Mouse (Mus musculus) hindbrain, embryonic 16.5 days (tissue): Measurements from ENCODE around the gene Nacc2. TPM values are rescaled to one million over a fixed set of nuclear protein-coding genes. Genes with fewer than 3 reads are reported as not detected.

ENCODE experiments used
- ATAC-seq: fragments of 200-750 bp; cut with Nextera tagmentation; 2 replicates; pipeline ENCODE4 v1.8.0; 2017; ENCODE audit warnings: moderate TSS enrichment, moderate library complexity
- H3K27ac ChIP-seq: fragments of 300-500 bp; sonication (generic); 2 replicates; pipeline ENCODE4 v1.5.1; 2014; ENCODE audit warnings: low read depth, mild to moderate bottlenecking, control low read depth, low read length, moderate library complexity
- H3K27me3 ChIP-seq: fragments of 300-500 bp; sonication (generic); replicated peaks from 2 replicates; pipeline ENCODE4 v1.6.1; 2014; ENCODE audit warnings: low read length; ENCODE audit not compliant: control insufficient read depth, insufficient read depth
- H3K36me3 ChIP-seq: fragments of 300-500 bp; sonication (generic); 2 replicates; pipeline ENCODE4 v1.6.1; 2014; ENCODE audit warnings: mild to moderate bottlenecking, low read length, moderate library complexity, mixed read lengths; ENCODE audit not compliant: control insufficient read depth, insufficient read depth
- H3K4me1 ChIP-seq: fragments of 300-500 bp; sonication (generic); 2 replicates; pipeline ENCODE4 v1.6.1; 2014; ENCODE audit warnings: low read depth, low read length; ENCODE audit not compliant: control insufficient read depth, insufficient read depth
- H3K4me2 ChIP-seq: fragments of 300-500 bp; sonication (generic); 2 replicates; pipeline ENCODE4 v1.6.1; 2014; ENCODE audit warnings: mild to moderate bottlenecking, low read length, control low read depth, moderate library complexity
- H3K4me3 ChIP-seq: fragments of 300-500 bp; sonication (generic); 2 replicates; pipeline ENCODE4 v1.5.1; 2014; ENCODE audit warnings: mild to moderate bottlenecking, low read length, control low read depth, moderate library complexity
- H3K9ac ChIP-seq: fragments of 300-500 bp; sonication (generic); 2 replicates; pipeline ENCODE4 v1.6.1; 2014; ENCODE audit warnings: low read depth, mild to moderate bottlenecking, control low read depth, low read length, moderate library complexity
- H3K9me3 ChIP-seq: fragments of 300-500 bp; sonication (generic); 2 replicates; pipeline ENCODE4 v1.6.1; 2014; ENCODE audit warnings: mild to moderate bottlenecking, low read length, moderate library complexity; ENCODE audit not compliant: control insufficient read depth
- WGBS: fragments of 180-500 bp; shearing (Covaris S2); extraction: QIAGEN DNeasy Blood & Tissue Kit; methylation state at CpG from one replicate; pipeline ENCODE4 v1.1.7; 2014; 5-methylcytosine and 5-hydroxymethylcytosine counted together
- polyA plus RNA-seq: library from polyadenylated mRNA; unstranded; fragments of >200 nt; fragmentation: Nextera tagmentation; extraction: Ambion mirVana; gene quantifications from 2 replicates; pipeline ENCODE4 v1.2.1, GENCODE M21; 2015

Nacc2 gene
- polyA plus RNA-seq, 1 experiment from 2014 or later: 24.5 TPM

DNA sequence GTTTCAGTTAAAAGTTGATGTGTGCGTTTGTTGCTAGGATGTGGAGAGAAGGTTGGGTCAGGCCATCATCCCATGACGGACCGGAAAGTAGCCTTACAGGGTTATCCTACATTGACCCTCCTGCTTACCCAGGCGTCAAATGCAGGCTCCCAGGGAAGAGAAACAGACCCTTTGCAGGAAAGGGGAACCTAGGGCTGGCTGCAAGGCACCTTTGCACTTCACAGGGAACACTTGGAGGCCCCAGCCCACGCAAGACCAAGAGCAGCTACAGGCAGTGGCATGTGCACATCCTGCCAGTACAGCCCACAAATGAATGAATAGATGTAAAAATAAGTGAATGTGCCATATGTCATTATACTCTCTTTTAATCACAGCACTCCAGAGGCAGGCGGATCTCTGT lies 17.9 kb upstream of the Nacc2 start:
- 12% methylated on average over 6 of the region's 6 CpGs for WGBS
- H3K9ac ChIP-seq: peak overlapping the region; percentile 94
- H3K9me3 ChIP-seq: no peaks in the 10 kb centered on the region
- no peaks in the 10 kb centered on the region for H3K27me3 ChIP-seq
- H3K4me1 ChIP-seq: peaks cover 12% of the 10 kb centered on the region
- H3K4me2 ChIP-seq: peak overlapping the region; percentile 87
- no peak for ATAC-seq
- H3K4me3 ChIP-seq: peak overlapping the region; percentile 87
- peak overlapping the region; percentile 98 for H3K27ac ChIP-seq
- peaks cover 3% of the 10 kb centered on the region; the same call in 1 of the 2 replicates for H3K36me3 ChIP-seq

DNA sequence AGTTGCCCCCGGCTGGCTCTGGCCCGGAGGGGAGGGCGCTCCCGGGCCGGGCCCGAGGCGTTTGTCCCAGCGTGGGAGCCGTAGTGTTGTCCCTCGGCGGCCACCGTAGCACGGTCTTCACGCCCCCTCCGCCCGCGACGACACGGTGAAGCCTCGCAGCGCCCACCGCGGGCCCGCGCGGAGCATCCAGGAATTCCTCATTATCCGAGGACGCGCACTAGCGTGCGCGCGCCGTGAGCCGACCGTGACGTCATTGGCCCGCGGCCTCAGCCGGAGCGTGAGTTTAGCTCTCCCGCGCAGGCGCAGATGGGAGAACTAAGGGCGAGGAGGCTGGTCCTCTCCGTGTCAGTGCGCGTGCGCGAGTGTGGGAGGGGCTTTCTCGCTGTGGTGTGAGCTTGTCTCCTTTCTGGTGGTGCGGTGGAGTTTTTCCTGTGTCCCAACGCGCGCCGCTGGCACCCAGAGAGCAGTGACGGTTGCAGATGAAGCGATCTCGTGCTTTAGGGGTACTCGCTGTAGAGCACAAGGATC lies 17.3 kb upstream of the Nacc2 start:
- Histone ChIP-seq H3K27ac (peak overlapping the region; percentile 98), H3K4me1 (peaks cover 12% of the 10 kb centered on the region), H3K9me3 (no peaks in the 10 kb centered on the region), H3K4me3 (peak overlapping the region; percentile 87), H3K9ac (peak overlapping the region; percentile 94), H3K4me2 (peak overlapping the region; percentile 87), H3K36me3 (peaks cover 3% of the 10 kb centered on the region; the same call in 1 of the 2 replicates), H3K27me3 (no peaks in the 10 kb centered on the region)
- under 1% methylated on average over 53 of the region's 60 CpGs for WGBS
- ATAC-seq: peak; percentile 89

DNA sequence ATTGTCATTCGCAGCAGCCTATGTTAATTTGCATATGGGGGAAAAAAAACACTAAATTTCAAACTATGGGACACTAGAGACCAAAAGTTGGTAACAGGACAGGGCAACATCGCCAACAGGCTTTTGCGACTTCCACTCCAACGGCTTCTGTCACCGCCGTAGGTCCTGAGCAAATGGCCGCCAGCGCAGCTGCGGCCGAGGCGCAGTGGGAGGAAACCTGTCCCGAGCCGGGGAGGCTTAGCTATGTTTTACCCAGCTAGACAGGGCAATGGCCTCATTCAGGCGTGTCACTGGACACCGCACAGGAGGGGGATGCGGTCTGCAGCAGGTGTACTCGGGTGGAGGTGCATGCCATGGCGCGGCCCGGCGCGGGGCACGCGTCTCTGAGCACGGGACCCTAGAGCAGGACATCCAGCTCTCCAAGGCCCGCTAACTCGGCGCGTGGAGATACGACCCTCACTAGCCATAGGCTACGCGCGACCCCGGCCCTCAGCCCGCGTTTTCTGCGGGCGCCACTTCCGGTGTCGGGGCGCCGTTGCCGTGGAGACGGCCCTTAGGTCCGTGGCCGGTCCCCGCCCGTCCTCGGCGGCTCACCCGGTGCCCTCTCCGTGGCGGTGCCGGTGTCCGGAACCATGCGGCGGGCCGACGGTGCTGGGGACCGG lies 16.7 kb upstream of the Nacc2 start:
- peaks cover 3% of the 10 kb centered on the region; the same call in 1 of the 2 replicates for H3K36me3 ChIP-seq

DNA sequence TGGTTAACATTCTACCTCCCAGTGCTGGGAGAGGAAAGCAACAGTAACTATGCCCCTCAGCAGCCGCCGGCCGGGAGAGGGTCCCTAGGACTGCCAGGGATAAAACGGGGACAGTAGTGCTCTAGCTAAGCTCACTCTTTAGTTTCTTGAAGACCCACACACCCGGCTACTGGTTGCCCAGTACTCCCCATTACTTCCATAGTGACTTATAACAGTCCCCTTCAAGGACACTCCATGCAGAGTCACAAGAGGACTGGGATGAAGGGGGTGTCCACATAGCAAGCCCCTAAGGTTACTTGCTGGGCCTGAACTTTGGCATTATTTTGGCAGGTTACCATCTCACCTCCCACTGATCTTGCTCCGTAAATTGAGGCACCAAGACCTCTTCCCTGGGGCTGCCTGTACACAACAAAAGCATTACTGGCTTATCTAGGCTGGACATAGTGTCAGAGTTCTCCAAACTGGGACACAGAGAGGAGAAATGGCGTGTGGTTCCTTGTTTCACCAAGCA lies 16.1 kb upstream of the Nacc2 start:
- WGBS: 59% methylated on average over 7 of the region's 7 CpGs
- H3K4me1 ChIP-seq: peaks cover 12% of the 10 kb centered on the region
- H3K27me3 ChIP-seq: no peaks in the 10 kb centered on the region
- H3K9me3 ChIP-seq: no peaks in the 10 kb centered on the region
- peak overlapping the region; percentile 98 for H3K27ac ChIP-seq
- ATAC-seq: no peak
- H3K36me3 ChIP-seq: peaks cover 3% of the 10 kb centered on the region; the same call in 1 of the 2 replicates
- H3K4me3 ChIP-seq: peak overlapping the region; percentile 87
- H3K9ac ChIP-seq: peak overlapping the region; percentile 94
- peak overlapping the region; percentile 87 for H3K4me2 ChIP-seq

More for the DNA sequence above, 16.7 kb upstream of the Nacc2 start:
- Histone ChIP-seq H3K4me2 (peak overlapping the region; percentile 87), H3K9ac (peak overlapping the region; percentile 94), H3K4me3 (peak overlapping the region; percentile 87), H3K27ac (peak overlapping the region; percentile 98), H3K9me3 (no peaks in the 10 kb centered on the region), H3K4me1 (peaks cover 12% of the 10 kb centered on the region), H3K27me3 (no peaks in the 10 kb centered on the region)
- WGBS: under 1% methylated on average over 47 of the region's 60 CpGs
- ATAC-seq: peak; percentile 68

DNA sequence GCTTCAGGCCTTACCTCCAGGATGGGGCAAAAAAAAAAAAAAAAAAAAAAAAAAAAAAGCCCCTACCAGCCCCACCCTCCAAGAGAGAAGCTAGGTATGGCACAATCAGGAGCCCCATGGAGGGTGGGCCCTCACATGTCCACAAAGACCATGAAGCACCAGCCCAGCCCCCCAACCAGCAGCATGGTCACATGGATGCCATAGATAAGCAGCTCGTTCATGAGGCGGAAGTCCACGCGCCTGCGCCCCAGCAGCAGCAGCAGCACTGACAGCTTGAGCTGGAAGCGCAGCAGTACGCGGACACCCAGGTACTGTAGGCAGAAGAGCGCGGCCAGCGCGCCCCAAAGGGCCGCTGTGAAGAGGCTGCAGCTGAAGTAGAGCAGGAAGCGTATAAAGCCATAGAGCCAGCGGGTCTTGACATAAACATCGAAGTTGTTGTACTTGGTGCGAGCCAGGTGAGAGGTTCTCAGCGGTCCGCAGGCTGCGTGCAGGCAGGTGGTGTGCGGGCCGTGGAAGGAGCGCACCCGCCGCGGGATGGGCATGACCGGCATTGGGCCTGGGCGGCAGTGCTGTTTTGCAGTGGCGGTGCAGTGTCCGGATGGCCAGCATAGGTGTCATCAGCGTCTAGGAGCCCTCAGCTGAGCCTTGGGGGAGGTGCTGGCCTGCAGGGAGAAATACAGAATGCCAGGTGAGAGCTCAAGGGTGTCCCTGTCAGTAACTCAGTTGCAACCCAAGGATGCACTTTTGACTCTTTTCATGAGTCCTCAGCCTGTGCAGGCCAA lies 15.4 kb upstream of the Nacc2 start:
- Histone ChIP-seq H3K4me1 (peaks cover 13% of the 10 kb centered on the region), H3K9me3 (no peaks in the 10 kb centered on the region), H3K27me3 (no peaks in the 10 kb centered on the region), H3K4me2 (peak overlapping the region; percentile 87; the same call in 1 of the 2 replicates), H3K36me3 (peaks cover 3% of the 10 kb centered on the region; the same call in 1 of the 2 replicates), H3K9ac (no peak overlapping the region), H3K4me3 (no peak overlapping the region), H3K27ac (no peak overlapping the region)
- 84% methylated on average over 31 of the region's 31 CpGs for WGBS
- no peak for ATAC-seq

DNA sequence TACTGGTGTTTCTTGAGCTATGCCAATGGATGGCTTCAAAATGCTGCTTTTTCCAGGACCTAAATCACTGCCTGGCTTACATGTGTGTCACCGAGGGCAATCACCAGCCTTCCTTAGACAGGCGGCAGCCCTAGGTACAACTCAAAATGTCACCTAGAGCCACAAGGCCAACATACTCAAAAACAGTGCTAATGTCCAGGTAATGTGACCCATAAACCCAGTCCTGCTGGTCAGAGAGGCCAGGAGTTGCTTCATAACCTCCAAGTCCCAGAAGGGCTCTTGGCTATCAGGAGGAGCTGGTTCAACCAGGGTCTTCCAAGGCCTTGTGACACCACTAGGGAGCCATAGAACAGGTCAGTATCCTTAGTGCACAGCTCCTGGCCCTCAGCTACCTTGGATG lies 11.6 kb upstream of the Nacc2 start:
- 98% methylated on average over 2 of the region's 2 CpGs for WGBS
- no peak for ATAC-seq
- H3K4me2 ChIP-seq: no peak overlapping the region
- no peak overlapping the region for H3K9ac ChIP-seq
- no peak overlapping the region for H3K27ac ChIP-seq
- H3K9me3 ChIP-seq: no peaks in the 10 kb centered on the region
- no peaks in the 10 kb centered on the region for H3K27me3 ChIP-seq
- H3K4me3 ChIP-seq: no peak overlapping the region
- peaks cover 3% of the 10 kb centered on the region; the same call in 1 of the 2 replicates for H3K36me3 ChIP-seq
- peaks cover 22% of the 10 kb centered on the region for H3K4me1 ChIP-seq

DNA sequence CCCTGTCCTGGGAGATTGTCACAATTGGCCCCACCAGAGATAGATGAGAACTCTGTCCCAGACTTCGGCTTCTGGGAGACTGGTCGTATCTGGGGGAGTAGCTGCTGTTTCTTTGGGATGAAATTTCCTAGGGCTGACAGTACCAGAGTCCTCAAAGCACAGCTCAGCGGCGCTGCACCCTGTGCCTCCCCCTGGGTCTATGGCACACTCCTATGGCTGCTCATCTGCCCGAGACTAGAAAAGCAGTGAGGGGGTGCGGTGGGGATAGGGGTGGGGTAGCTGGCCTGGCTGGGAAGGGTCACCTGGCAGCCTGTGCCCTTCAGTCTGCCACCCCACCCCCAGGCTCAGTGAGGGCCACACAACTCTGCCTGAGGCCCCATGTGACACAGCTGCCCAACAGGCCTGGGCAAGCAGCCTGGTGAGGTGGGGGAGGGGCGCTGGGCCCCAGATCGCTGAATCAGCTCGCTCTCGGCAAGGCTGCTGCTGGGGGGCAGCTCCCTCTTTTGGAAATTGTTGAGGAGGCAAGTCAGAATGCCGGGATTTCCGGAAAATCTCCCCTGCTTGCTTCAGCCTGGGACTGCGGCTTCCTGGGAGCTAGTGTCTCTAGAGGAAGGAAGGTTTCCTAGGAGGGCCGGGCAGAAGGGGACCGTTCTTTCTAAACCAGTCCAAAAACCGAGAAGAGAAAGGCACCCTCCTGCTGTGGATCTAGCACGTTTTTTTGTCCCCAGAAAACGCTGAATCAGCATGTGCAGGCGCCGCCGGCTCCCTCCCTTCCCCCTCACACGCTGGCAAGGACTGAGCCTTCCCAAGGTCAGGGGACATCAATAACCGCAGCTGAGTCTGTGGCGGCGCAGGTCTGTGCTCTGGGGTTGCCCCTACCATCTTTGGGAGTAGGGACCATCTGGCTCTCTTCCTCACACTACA lies 9.9 kb upstream of the Nacc2 start:
- H3K4me3 ChIP-seq: peak overlapping the region; percentile 32
- no peaks in the 10 kb centered on the region for H3K36me3 ChIP-seq
- H3K4me1 ChIP-seq: peaks cover 15% of the 10 kb centered on the region
- H3K4me2 ChIP-seq: peak overlapping the region; percentile 65
- ATAC-seq: peak; percentile 83
- no peaks in the 10 kb centered on the region for H3K27me3 ChIP-seq
- H3K27ac ChIP-seq: peak overlapping the region; percentile 88
- 4% methylated on average over 25 of the region's 25 CpGs for WGBS
- H3K9me3 ChIP-seq: no peaks in the 10 kb centered on the region
- peak overlapping the region; percentile 67 for H3K9ac ChIP-seq

DNA sequence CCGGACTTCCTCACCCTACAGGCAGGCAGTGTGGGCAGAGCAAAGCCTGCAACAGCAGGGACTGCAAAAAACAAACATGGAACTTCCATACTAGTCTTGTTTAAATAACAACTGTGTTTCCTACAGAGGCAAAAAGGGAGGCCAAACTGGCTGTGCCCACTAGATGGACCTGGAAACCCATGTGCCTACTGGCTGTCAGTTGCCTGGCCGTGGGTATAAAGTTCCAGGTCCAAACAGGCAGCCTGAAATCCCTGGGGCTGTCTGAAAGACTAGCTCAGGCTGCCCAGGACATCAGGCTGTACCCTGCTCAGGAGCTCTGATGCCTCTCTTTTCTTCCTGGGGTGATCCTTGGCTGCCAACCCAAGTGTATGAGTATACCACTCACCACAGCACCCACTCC lies 8.3 kb upstream of the Nacc2 start:
- H3K4me1 ChIP-seq: peaks cover 15% of the 10 kb centered on the region
- 78% methylated on average over 2 of the region's 2 CpGs for WGBS
- H3K9me3 ChIP-seq: no peaks in the 10 kb centered on the region
- H3K36me3 ChIP-seq: no peaks in the 10 kb centered on the region
- ATAC-seq: no peak
- H3K27ac ChIP-seq: no peak overlapping the region
- H3K4me2 ChIP-seq: no peak overlapping the region
- H3K27me3 ChIP-seq: no peaks in the 10 kb centered on the region
- no peak overlapping the region for H3K4me3 ChIP-seq
- no peak overlapping the region for H3K9ac ChIP-seq
